Mouse (Mus musculus) kidney, adult 2 months (tissue): ENCODE measurements around the gene Adcy4.

Source experiments
- CTCF ChIP-seq: fragments of 200-500 bp; conservative IDR thresholded peaks from 2 replicates; pipeline ENCODE4 v1.5.1; 2011; ENCODE audit warnings: low read depth, mild to moderate bottlenecking, control low read depth, low read length, moderate library complexity, mixed read lengths; ENCODE audit not compliant: insufficient read depth, insufficient read length
- POLR2A ChIP-seq: fragments of 200-500 bp; IDR thresholded peaks from one replicate; pipeline ENCODE4 v1.6.1; 2011; ENCODE audit warnings: low read depth, low read length, control low read depth

GRCm38 (mm10) chr14:55779656-55780055, 4.2 kb downstream of the Adcy4 start:
- TF ChIP-seq CTCF = no peak
- no peak for TF ChIP-seq POLR2A
